Mouse (Mus musculus) liver, adult 2 months (tissue): Measurements from ENCODE around the gene Gltpd2.

Experiments
- CTCF ChIP-seq: fragments of 200-500 bp; IDR thresholded peaks from 2 replicates; pipeline ENCODE4 v1.5.1; 2011; ENCODE audit warnings: low read depth, low read length, control low read depth
- POLR2A ChIP-seq: fragments of 200-500 bp; IDR thresholded peaks from 2 replicates; pipeline ENCODE4 v1.6.1; 2011; ENCODE audit warnings: low read length, control low read depth; ENCODE audit not compliant: insufficient read depth; ENCODE audit errors: extremely low read depth

- TF ChIP-seq CTCF (no peak), POLR2A (no peak)
Observed at GRCm38 (mm10) chr11:70566586-70566985, 47.6 kb downstream of the Gltpd2 start.
